Mouse (Mus musculus): ENCODE measurements around the gene Dnajc8. TPM values are rescaled to one million over a fixed set of nuclear protein-coding genes. Genes with fewer than 3 reads are reported as not detected.

Dnajc8 gene
- polyA plus RNA-seq, 1 experiment from 2014 or later: 366 TPM

Other genes with a start within 250 kb of the Dnajc8 start
- 0.52 to 0.69 TPM (median 0.60 TPM) in 3 replicates for gene Rab42, start 232.2 kb upstream of the Dnajc8 start, polyA plus RNA-seq (2018)
- 20.1 to 47.1 TPM (median 30.7 TPM) in 3 replicates for gene Trnau1ap, start 206.0 kb upstream of the Dnajc8 start, polyA plus RNA-seq (2018)
- gene Rcc1, start 181.9 kb upstream of the Dnajc8 start, polyA plus RNA-seq (2018): 4.4 to 19.9 TPM (median 8.8 TPM) in 3 replicates
- gene Phactr4, start 113.1 kb upstream of the Dnajc8 start, polyA plus RNA-seq (2018): 9.3 to 18.7 TPM (median 9.9 TPM) in 3 replicates
- 1.9 to 6.5 TPM (median 4.3 TPM) in 3 replicates for gene Med18, start 71.6 kb upstream of the Dnajc8 start, polyA plus RNA-seq (2018)
- gene Sesn2, start 25.0 kb upstream of the Dnajc8 start, polyA plus RNA-seq (2018): 12.3 to 18.2 TPM (median 13.4 TPM) in 3 replicates
- 516 to 719 TPM (median 630 TPM) in 3 replicates for gene Atpif1, start 1.9 kb upstream of the Dnajc8 start, polyA plus RNA-seq (2018)
- 102 to 269 TPM (median 231 TPM) in 3 replicates for gene Ptafr, start 28.5 kb downstream of the Dnajc8 start, polyA plus RNA-seq (2018)
- 29.7 to 70.2 TPM (median 32.1 TPM) in 3 replicates for gene Eya3, start 103.4 kb downstream of the Dnajc8 start, polyA plus RNA-seq (2018)
- 2.1 to 6.5 TPM (median 6.2 TPM) in 3 replicates for gene Xkr8, start 197.0 kb downstream of the Dnajc8 start, polyA plus RNA-seq (2018)
- gene Smpdl3b, start 221.7 kb downstream of the Dnajc8 start, polyA plus RNA-seq (2018): 1.0 to 8.5 TPM (median 1.9 TPM) in 3 replicates
- gene Rpa2, start 232.8 kb downstream of the Dnajc8 start, polyA plus RNA-seq (2018): 6.0 to 44.1 TPM (median 7.6 TPM) in 3 replicates